Mouse (Mus musculus) urinary bladder, postnatal 14 days (tissue): Measurements from ENCODE around the gene Rtn4r.

Experiments
- DNase-seq: peaks from one replicate; pipeline ENCODE4 v3.0.0; 2021; ENCODE audit warnings: low spot score

The Rtn4r gene

DNA sequence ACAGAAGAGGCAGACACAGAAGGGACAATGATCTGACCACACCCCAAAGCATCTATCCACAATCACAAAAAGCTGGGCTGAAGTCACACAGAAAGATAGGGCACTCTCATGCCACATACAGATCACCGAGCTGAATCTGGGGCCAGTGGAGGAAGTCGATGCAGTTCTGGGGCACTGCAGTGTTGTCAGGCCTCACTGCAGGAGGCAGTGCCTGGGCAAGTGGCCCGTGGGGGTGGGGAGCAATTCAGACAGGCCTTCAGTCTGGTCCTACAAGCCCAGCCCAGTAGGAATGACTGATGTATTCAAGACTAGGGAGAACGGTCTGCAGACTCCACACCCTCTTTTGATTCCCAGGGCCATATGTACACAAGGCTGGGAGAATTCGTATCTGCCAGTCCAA is 2.8 kb upstream of the Rtn4r start:
- DNase-seq: no peak

DNA sequence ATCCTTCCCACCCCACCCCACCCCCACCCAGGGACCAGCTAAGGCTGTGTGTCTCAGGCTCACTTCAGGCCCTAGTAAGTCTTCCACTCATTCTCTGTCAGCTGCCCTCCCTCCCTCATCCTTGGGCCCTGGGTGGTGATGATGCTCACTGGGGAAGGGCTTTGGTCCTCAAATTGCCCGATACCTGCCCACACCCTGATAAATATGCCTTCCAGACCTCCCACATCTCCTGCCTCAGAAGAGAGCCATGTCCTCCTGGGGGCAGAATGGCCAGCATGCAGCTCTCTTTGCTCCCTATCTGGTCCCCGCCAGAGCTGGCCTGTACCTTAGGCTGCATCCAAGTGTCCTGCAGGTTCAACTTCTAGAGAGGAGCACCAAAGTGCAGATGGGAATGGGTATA is 2.3 kb upstream of the Rtn4r start:
- DNase-seq: no peak

- no peak for DNase-seq
These were observed 1.2 kb upstream of the Rtn4r start for GRCm38 (mm10) chr16:18126211-18126610.

- no peak for DNase-seq
These were observed 575 bp downstream of the Rtn4r start for GRCm38 (mm10) chr16:18127871-18128563.

- DNase-seq: no peak
These were observed 1.1 kb downstream of the Rtn4r start for GRCm38 (mm10) chr16:18128564-18128935.

GRCm38 (mm10) chr16:18129413-18129812 is 2.0 kb downstream of the Rtn4r start:
- no peak for DNase-seq

GRCm38 (mm10) chr16:18130288-18130687 is 2.8 kb downstream of the Rtn4r start:
- no peak for DNase-seq

GRCm38 (mm10) chr16:18130705-18131104 is 3.3 kb downstream of the Rtn4r start:
- no peak for DNase-seq

DNA sequence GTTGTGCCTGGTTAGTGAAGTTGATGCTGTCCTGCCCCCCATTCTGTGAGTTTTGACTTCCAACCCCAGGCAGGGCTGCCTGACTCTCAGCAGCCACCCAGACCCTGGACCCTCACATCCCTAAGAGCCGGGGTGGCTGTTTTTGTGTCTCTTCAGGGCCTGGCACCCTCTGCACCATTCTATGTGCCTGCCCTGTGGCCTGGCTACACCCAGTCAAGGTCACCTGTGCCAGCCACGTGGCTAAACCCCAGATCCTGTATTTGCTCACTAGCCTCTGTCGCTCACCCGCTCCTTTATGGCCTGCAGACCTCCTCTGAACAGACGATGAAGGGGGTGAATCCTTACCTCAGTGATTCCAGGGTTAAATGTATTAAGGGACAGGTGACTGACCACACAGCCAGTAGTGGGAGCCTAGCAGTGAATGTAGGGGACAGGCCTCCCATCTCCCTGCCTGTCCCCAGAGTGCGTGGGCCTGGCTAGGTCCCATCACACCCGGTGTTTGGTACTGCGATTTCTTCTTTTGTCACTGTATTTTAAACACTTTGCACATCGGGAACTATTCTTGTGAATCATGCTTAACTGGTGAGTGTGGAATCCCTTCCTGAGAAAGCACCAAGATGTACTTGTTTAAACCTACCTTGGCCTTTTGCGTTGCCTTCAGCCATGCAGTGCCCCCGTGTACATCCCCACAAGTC is 4.0 kb downstream of the Rtn4r start:
- DNase-seq: no peak

DNA sequence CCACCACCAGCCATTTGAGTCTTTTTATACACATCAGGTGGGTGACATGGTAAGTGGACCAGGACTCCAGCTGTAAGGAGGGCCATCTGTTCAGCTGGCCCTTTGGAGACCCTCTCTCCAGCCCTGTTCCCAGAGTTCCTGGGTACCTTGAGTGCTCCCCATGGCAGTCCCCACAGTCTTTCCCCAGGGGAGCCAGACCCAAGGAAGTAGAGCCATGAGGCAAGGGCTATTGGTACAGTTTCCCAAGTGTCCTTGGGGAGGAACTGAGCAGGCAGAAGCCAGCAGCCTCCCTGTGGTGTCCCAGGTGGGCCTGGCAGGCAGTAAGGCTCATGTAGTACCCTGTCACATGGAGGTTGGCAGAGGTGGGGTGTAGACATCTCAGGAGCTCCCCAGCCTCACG is 4.6 kb downstream of the Rtn4r start:
- no peak for DNase-seq

GRCm38 (mm10) chr16:18132575-18132974 is 5.1 kb downstream of the Rtn4r start:
- no peak for DNase-seq

DNA sequence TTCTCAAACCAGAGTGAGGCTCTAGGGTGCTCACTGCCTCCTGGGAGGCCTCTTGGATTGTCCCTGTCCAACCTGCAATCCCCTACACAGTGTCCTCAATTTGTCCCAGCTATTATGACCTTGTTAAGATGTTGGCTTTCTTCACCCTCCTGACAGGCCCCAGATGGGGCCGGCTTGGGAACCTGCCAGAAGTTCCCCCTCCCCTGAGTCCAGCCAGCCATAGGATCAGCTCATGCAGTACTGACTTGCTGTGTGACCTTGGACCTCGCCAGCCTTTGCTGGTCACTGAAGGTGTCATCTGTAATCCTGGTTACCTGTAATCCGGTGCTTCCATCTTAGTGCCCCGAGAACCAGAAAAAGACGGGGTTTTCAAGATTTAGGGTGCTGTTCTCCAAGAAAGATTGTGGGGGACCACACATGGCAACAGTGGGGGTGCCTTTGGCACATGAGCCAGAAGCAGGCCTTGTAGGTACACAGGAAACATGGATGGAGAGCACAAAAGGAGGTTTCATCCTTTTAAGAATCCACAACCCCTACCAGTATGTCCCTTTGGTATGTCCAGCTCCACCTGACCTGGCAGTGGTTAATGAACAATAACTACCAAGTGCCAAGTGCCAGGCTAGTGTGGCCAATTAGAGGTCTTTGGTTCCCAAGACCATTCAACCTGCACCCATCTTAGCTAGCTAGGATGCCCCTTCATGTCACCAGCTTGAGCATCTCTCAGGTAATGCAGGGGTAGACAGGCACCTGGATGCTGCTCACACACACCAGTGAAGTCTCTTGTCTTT is 5.9 kb downstream of the Rtn4r start:
- DNase-seq: no peak

DNA sequence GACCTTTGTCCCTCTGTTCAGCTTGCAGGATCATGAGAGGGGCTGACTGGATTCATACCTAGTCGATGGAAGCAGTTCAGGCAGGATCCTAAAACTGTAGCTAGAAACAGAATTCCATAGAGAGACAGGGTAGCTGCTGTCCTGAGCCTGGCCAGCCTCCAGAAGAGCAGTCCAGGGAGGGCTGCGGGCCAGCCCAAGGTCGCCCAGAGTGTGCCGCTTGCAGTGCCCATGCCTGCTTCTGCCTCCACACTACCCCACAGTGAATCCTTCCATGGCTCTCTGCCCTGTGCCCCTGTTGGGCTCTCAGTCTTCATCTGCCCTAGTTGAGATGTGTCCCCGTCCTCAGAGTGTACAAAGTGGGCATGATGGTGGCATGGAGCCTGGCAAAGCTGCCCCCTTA is 7.8 kb downstream of the Rtn4r start:
- no peak for DNase-seq

DNA sequence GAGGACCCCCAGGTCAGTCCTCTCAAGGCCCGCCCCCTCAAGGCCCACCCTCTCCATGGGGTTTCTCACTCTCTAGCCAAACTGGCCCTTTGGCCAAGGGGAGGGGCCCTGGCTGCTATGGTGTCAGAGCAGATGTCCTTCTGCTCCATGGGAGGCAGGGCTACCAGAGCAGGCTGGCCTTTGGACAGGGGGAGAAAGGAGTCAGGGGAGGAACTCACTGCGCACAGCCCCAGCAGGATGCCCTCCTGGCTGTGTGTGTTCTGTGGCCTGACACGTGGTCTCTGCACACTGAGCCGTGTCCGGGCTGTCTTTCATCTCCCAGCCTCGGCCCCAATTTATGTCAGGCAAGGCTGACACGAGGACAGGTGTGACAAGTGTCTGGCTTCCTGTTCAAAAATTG is 8.6 kb downstream of the Rtn4r start:
- no peak for DNase-seq

DNA sequence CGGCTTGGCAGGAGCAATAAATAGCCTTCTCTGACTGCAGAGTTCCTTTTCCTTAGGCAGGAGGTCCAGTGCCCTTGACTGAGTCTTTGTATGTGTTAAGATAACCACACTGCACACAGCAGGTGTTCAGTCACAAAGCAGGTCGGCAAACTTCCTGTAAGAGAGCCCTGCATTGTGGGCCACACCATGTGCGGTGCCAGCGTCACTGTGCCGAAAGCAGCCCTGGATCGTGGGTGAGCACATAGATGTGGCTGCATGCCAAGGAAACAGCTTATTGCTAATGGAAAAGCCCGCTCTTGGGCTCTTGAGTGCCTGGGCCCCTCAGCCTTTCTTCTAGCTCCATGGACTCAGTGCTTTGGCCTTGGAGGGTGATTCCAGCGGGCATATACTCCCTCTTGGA is 16.8 kb downstream of the Rtn4r start:
- no peak for DNase-seq

- no peak for DNase-seq
These were observed 18.0 kb downstream of the Rtn4r start for GRCm38 (mm10) chr16:18145341-18145867.

- no peak for DNase-seq
These were observed 20.9 kb downstream of the Rtn4r start for GRCm38 (mm10) chr16:18148208-18148876.

GRCm38 (mm10) chr16:18149205-18149604 is 21.8 kb downstream of the Rtn4r start:
- no peak for DNase-seq

GRCm38 (mm10) chr16:18152189-18152588 is 24.7 kb downstream of the Rtn4r start:
- no peak for DNase-seq

- no peak for DNase-seq
These were observed 25.5 kb downstream of the Rtn4r start for GRCm38 (mm10) chr16:18152769-18153445.

GRCm38 (mm10) chr16:18154521-18155171 is 27.2 kb downstream of the Rtn4r start:
- no peak for DNase-seq
